Mouse (Mus musculus) T-helper 1 cell (primary cell): ENCODE data around the gene Mettl15.
"Not testable (repeated sequence)": the region's sequence is repeated elsewhere in the genome, so short reads cannot be mapped to it uniquely, and the experiment has no call there.

Experiments used
- in situ Hi-C: fragments of 300-600 bp; cut with MboI, MseI; formaldehyde crosslinking; loops from one replicate; pipeline ENCODE4 v1.15.1; 2025; ENCODE audit warnings: high pct_unique_total_duplicates

The Mettl15 gene

DNA sequence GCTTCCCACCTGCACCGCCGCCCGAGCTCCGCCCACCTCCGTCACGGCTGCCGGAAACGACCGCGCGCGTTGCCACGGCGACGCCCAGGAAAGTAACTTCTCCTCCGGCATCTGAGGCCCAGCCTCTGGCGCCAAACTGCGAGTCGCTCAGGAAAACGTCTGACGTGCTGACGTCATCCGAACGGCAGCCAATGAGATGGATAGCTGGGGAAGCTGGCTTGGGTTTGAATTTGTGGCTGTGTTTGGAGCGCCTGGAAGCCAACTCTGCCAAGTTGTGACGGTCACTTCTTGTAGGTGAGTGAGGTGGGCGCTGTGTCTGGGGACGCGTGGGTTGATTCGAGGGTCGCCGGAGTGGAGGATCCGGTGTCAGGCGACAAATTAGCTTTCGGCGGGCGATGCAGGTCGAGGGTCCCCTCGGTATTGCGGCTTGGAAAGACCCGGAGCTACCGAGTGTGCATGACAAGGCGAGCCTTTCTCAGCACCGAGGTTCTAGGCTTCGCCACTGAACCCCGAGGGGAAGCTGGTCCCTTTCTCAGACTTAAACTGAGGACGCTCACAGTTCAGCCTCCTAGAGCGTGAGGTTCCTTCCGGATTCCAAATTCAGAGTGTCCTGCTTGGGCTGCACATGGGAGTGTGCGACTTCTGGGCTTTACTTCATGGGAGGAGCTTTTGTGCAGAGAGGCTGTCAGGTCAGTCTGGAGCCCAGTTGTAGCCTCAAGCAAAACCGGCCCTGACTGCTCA is at the start of gene Mettl15, which contains the start of gene Kif18a:
Gene Mettl15 (minus strand): TSS at position 149 of the 741 bp plus-strand sequence.
Gene Kif18a (plus strand): TSS at position 139 of the 741 bp plus-strand sequence.
- in situ Hi-C loops = loop anchor here (25.0 kb wide), 2 partner anchors 607 to 732 kb away; partner anchors contain the start of genes Ccdc34 and Lin7c

GRCm38 (mm10) chr2:109311369-109311768 is 30.8 kb upstream of the Mettl15 start:
- in situ Hi-C loops = no loop called here

- in situ Hi-C loops = no loop called here
These were observed 23.1 kb upstream of the Mettl15 start for GRCm38 (mm10) chr2:109303638-109304037.

DNA sequence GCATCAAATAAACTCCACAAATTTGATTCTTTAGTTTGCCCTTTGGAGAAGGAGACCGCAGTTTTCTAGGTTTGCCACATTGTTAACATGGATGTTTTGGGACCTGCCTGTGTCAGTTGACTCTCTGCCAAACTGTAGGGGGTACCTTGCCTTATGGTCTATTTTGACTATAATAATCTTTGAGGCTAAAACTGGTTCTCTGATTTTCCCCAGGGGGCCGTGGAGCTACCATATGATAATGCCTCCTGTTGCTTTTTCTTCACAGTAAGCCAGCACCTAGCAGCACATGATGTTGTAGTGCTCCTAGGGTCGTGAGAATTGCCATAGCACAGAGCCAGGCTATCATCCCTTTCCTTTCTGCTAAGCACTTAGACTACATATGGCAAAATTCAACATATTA is 21.7 kb upstream of the Mettl15 start:
- in situ Hi-C loops = no loop called here

GRCm38 (mm10) chr2:109298160-109298559 is 17.6 kb upstream of the Mettl15 start:
- in situ Hi-C loops = loop anchor here (25.0 kb wide), 2 partner anchors 589 to 714 kb away; partner anchors contain the start of genes Ccdc34 and Lin7c

DNA sequence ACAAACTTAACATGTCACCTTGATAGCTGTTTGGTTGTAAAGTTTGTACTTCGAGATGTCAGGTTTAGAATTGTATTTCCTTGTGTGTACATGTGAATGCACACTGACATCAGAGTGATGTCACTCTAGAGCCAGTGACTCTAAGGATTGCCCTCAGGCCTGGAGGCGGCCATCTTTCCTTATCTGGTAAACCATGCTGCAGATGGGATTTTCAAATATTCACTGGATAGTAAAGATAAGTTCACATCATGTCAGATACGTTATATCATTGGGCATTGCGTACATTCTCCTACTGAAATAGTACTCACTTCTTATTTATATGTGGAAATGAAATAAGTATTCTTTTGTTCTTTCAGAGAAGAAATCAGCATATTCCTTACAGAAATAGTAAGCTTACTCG is 15.7 kb upstream of the Mettl15 start:
- in situ Hi-C loops = loop anchor here (25.0 kb wide), 2 partner anchors 591 to 716 kb away; partner anchors contain the start of genes Ccdc34 and Lin7c

DNA sequence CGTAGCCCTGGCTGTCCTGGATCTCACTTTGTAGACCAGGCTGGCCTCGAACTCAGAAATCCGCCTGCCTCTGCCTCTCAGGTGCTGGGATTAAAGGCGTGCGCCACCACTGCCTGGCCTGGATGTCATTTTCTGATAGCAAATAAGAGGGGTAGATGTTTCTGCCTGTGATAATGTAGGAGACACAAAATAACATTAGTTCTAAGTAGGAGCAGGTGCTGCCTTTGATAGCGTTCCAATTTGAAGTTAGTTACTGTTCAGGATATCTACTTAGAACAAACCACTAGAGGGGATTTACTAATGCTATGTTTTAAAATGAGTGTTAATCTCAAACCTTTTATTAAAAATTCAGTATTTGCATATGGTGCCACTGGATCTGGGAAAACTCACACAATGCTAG is 8.8 kb upstream of the Mettl15 start:
- in situ Hi-C loops = loop anchor here (25.0 kb wide), 2 partner anchors 598 to 723 kb away; partner anchors contain the start of genes Ccdc34 and Lin7c

- in situ Hi-C loops = loop anchor here (25.0 kb wide), 2 partner anchors 603 to 728 kb away; partner anchors contain the start of genes Ccdc34 and Lin7c
These were observed 3.6 kb upstream of the Mettl15 start for GRCm38 (mm10) chr2:109284121-109284520.

- in situ Hi-C loops = loop anchor here (25.0 kb wide), 2 partner anchors 606 to 731 kb away; partner anchors contain the start of genes Ccdc34 and Lin7c
These were observed 768 bp upstream of the Mettl15 start for GRCm38 (mm10) chr2:109281341-109281690.

GRCm38 (mm10) chr2:109280272-109280599 is 312 bp downstream of the Mettl15 start:
- in situ Hi-C loops = loop anchor here (25.0 kb wide), 2 partner anchors 607 to 732 kb away; partner anchors contain the start of genes Ccdc34 and Lin7c

DNA sequence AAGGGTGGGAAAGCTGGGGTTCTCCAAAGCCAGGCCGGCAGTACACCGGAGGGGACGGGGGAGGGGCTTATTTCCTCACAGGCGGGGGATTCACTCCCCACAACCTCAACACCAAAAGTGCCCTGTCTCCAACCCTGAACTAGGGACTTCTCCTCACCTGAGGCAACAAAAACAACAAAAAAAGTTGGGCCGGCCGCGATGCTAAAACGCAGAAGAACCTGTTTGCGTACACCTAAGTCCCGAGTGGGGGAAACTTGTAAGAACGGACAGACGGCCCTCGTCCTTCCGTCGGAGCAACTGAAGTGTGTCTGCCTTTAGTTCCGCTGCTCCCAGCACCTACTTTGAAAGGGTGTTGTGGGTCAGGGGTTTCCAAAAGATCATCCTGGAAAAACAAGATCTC is 2.5 kb downstream of the Mettl15 start:
- in situ Hi-C loops = loop anchor here (25.0 kb wide), 2 partner anchors 609 to 734 kb away; partner anchors contain the start of genes Ccdc34 and Lin7c

- in situ Hi-C loops = loop anchor here (25.0 kb wide), 2 partner anchors 610 to 735 kb away; partner anchors contain the start of genes Ccdc34 and Lin7c
These were observed 3.0 kb downstream of the Mettl15 start for GRCm38 (mm10) chr2:109277593-109277992.

GRCm38 (mm10) chr2:109273098-109273497 is 7.5 kb downstream of the Mettl15 start:
- in situ Hi-C loops = no loop called here

GRCm38 (mm10) chr2:109262779-109263178 is 17.8 kb downstream of the Mettl15 start:
- in situ Hi-C loops = no loop called here

GRCm38 (mm10) chr2:109241947-109242346 is 38.6 kb downstream of the Mettl15 start:
- in situ Hi-C loops = no loop called here

DNA sequence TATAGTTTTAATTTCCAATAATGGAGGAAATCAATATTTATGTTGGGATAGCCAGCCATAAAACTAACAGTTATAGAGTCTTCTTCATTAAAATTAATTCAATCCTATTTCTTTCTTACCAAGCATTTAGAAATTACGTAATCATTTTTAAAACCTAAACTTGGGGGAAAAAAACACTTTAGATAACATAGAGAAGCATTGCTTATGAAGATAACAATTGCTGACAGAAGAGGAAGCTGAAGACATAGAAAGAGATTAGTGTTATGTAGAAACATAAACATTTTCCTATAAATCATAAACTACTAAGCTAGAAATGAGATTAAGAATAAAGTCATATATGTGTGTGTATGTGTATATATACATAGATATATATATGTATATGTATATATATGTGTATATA is 44.8 kb downstream of the Mettl15 start:
- in situ Hi-C loops = no loop called here

- in situ Hi-C loops = no loop called here
These were observed 46.7 kb downstream of the Mettl15 start for GRCm38 (mm10) chr2:109233876-109234275.

DNA sequence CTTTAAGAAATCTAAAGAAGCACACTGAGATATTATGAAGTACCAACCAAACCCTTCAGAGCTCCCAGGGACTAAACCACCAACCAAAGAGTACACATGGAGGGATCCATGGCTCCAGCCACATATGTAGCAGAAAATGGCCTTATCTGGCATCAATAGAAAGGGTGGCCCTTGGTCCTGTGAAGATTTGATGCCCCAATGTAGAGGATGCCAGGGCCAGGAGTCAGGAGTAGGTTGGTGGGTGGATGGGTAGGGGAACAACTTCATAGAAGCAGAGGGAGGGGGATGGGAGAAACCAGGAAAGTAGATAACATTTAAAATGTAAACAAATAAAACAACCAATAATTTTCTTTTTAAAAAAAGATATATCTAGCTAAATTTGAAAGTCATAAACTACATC is 50.1 kb downstream of the Mettl15 start:
- in situ Hi-C loops = no loop called here

GRCm38 (mm10) chr2:109227196-109227595 is 53.4 kb downstream of the Mettl15 start:
- in situ Hi-C loops = no loop called here

DNA sequence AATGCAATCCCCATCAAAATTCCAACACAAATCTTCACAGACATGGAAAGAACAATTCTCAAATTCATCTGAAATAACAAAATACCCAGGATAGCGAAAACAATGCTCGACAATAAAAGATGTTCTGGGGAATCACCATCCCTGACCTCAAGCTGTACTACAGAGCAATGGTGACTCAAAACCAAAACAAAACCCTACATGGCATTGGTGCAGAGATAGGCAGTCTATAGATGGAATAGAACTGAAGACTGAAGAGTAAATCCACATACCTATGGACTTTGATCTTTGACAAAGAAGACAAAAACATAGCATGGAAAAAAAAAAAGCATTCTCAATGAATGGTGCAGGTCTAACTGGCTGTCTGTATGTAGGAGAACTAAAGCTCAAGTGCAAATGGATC is 59.1 kb downstream of the Mettl15 start:
- in situ Hi-C loops = no loop called here

- in situ Hi-C loops = not testable (repeated sequence)
These were observed 63.9 kb downstream of the Mettl15 start for GRCm38 (mm10) chr2:109216678-109217077.

DNA sequence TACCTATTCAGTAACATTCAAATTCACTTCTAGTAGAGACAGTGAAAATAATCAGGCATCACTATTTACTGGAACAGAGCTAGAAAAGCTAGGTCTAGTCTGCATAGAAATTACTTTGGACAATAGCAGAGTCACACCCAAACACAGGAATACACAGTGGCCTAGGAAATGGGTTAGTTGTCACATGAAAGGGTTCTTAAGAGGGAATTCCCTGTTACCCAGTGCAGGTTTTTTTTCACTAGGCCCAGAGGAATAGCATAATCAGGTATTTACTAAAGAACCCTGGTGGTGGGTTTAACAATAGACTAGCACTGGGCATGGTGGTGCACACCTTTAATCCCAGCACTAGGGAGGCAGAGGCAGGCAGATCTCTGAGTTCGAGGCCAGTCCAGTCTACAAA is 69.9 kb downstream of the Mettl15 start:
- in situ Hi-C loops = not testable (repeated sequence)

DNA sequence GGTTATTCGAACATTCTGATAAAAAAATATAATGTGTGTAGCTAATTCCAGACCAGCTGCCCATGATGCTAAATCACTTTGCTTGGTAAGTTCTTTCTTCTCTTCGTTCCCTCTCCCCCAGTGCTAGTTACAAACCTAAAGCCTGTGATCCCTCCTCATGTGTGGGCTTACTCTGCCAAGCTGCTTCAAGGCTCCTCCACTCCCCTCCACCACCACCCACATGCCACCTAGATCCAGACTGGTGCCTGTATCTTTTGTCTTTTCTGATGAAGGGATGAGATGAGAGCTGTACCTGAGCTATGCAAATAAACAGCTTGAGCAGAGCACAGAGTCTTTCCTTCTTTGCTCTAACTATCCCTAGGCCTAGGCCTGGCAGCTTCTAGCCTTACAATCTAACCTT is 72.5 kb downstream of the Mettl15 start:
- in situ Hi-C loops = no loop called here
